Mouse (Mus musculus): ENCODE measurements at regions not wholly inside any gene's neighbourhood (a gene's known extent, or its start where the extent isn't known, plus 50 kb on each side); places are given as distances from the start of the nearest gene placed in this dataset.

GRCm38 (mm10) chr9:73355876-73356275 is 242.7 kb downstream of the Rsl24d1 start:
- Histone ChIP-seq H3K4me2 (ENCODE audit: low read depth) (no peak overlapping the region), H3K9me3 (ENCODE audit: control insufficient read depth, low read length) (no peaks in the 10 kb centered on the region), H3K4me3 (ENCODE audit: insufficient read depth in 1 of 2, low read depth in 2 of 2, low read length in 2 of 2) (no peak overlapping the region), H3K9ac (replicated peaks) (no peak overlapping the region), H3K4me1 (replicated peaks; ENCODE audit: control insufficient read depth in 2 of 2, insufficient read depth in 2 of 2, low read length in 1 of 2) (no peaks in the 10 kb centered on the region), H3K27ac (no peak overlapping the region), H3K36me3 (replicated peaks; ENCODE audit: control insufficient read depth, insufficient read depth, low read depth) (no peaks in the 10 kb centered on the region), H3K27me3 (ENCODE audit: control insufficient read depth, insufficient read depth, low read length) (no peaks in the 10 kb centered on the region)
- TF ChIP-seq CTCF (IDR thresholded peaks at IDR 0.05; ENCODE audit: low read depth) (no peak), EP300 (IDR thresholded peaks at IDR 0.05; ENCODE audit: low read depth) (no peak)
- WGBS (ENCODE audit: insufficient replicate concordance), result 57% methylated on average over 5 of the region's 5 CpGs
- DNase-seq (ENCODE audit: low read depth in 3 of 3, low spot score in 3 of 3) (no peak), ATAC-seq (ENCODE audit: insufficient read depth) (no peak)

- Histone ChIP-seq H3K4me3 (ENCODE audit: insufficient read depth in 1 of 2, low read depth in 2 of 2, low read length in 2 of 2) (no peak overlapping the region), H3K27ac (no peak overlapping the region), H3K9ac (replicated peaks) (no peak overlapping the region), H3K9me3 (ENCODE audit: control insufficient read depth, low read length) (no peaks in the 10 kb centered on the region), H3K4me2 (ENCODE audit: low read depth) (no peak overlapping the region), H3K36me3 (replicated peaks; ENCODE audit: control insufficient read depth, insufficient read depth, low read depth) (no peaks in the 10 kb centered on the region), H3K27me3 (ENCODE audit: control insufficient read depth, insufficient read depth, low read length) (no peaks in the 10 kb centered on the region), H3K4me1 (replicated peaks; ENCODE audit: control insufficient read depth in 2 of 2, insufficient read depth in 2 of 2, low read length in 1 of 2) (no peaks in the 10 kb centered on the region)
- DNase-seq (ENCODE audit: low read depth in 3 of 3, low spot score in 3 of 3), result no peak
- no peak for ATAC-seq (ENCODE audit: insufficient read depth)
- no peak for TF ChIP-seq EP300 (IDR thresholded peaks at IDR 0.05; ENCODE audit: low read depth)
- no peak for TF ChIP-seq CTCF (IDR thresholded peaks at IDR 0.05; ENCODE audit: low read depth)
- WGBS (ENCODE audit: insufficient replicate concordance), result 72% methylated on average over 6 of the region's 6 CpGs
These were observed 245.7 kb downstream of the Rsl24d1 start for GRCm38 (mm10) chr9:73358968-73359367.

GRCm38 (mm10) chr9:73380768-73381167 is 267.5 kb downstream of the Rsl24d1 start:
- no peaks in the 10 kb centered on the region for H3K9me3 ChIP-seq (ENCODE audit: control insufficient read depth, low read length)
- H3K4me1 ChIP-seq (replicated peaks; ENCODE audit: control insufficient read depth in 2 of 2, insufficient read depth in 2 of 2, low read length in 1 of 2), result peaks cover 0 to 5% of the 10 kb centered on the region in 2 experiments; a peak in 1 of 4 replicates
- peak; percentile 96 for ATAC-seq (ENCODE audit: insufficient read depth)
- H3K9ac ChIP-seq (replicated peaks), result no peak overlapping the region
- no peaks in the 10 kb centered on the region for H3K36me3 ChIP-seq (replicated peaks; ENCODE audit: control insufficient read depth, insufficient read depth, low read depth)
- DNase-seq (ENCODE audit: low read depth in 3 of 3, low spot score in 3 of 3), result peak; percentile 12 to 15 (median 13)
- no peak overlapping the region for H3K4me3 ChIP-seq (ENCODE audit: insufficient read depth in 1 of 2, low read depth in 2 of 2, low read length in 2 of 2)
- TF ChIP-seq CTCF (IDR thresholded peaks at IDR 0.05; ENCODE audit: low read depth), result no peak
- peak; percentile 87 for TF ChIP-seq EP300 (IDR thresholded peaks at IDR 0.05; ENCODE audit: low read depth)
- H3K27me3 ChIP-seq (ENCODE audit: control insufficient read depth, insufficient read depth, low read length), result no peaks in the 10 kb centered on the region
- H3K4me2 ChIP-seq (ENCODE audit: low read depth), result no peak overlapping the region
- no peak overlapping the region for H3K27ac ChIP-seq
- WGBS (ENCODE audit: insufficient replicate concordance), result 27% methylated on average over 1 of the region's 1 CpGs

GRCm38 (mm10) chr9:73392036-73392435 is 278.8 kb downstream of the Rsl24d1 start:
- DNase-seq (ENCODE audit: low read depth in 3 of 3, low spot score in 3 of 3) (no peak), ATAC-seq (ENCODE audit: insufficient read depth) (no peak)
- no peak overlapping the region for H3K9ac ChIP-seq (replicated peaks)
- H3K4me1 ChIP-seq (replicated peaks; ENCODE audit: control insufficient read depth in 2 of 2, insufficient read depth in 2 of 2, low read length in 1 of 2), result no peaks in the 10 kb centered on the region
- no peaks in the 10 kb centered on the region for H3K36me3 ChIP-seq (replicated peaks; ENCODE audit: control insufficient read depth, insufficient read depth, low read depth)
- no peaks in the 10 kb centered on the region for H3K9me3 ChIP-seq (ENCODE audit: control insufficient read depth, low read length)
- no peaks in the 10 kb centered on the region for H3K27me3 ChIP-seq (ENCODE audit: control insufficient read depth, insufficient read depth, low read length)
- TF ChIP-seq CTCF (IDR thresholded peaks at IDR 0.05; ENCODE audit: low read depth) (no peak), EP300 (IDR thresholded peaks at IDR 0.05; ENCODE audit: low read depth) (no peak)
- 59% methylated on average over 7 of the region's 7 CpGs for WGBS (ENCODE audit: insufficient replicate concordance)
- no peak overlapping the region for H3K4me3 ChIP-seq (ENCODE audit: insufficient read depth in 1 of 2, low read depth in 2 of 2, low read length in 2 of 2)
- H3K4me2 ChIP-seq (ENCODE audit: low read depth), result no peak overlapping the region
- H3K27ac ChIP-seq, result no peak overlapping the region

- WGBS (ENCODE audit: insufficient replicate concordance), result 54% methylated on average over 8 of the region's 8 CpGs
- TF ChIP-seq CTCF (IDR thresholded peaks at IDR 0.05; ENCODE audit: low read depth) (no peak), EP300 (IDR thresholded peaks at IDR 0.05; ENCODE audit: low read depth) (no peak)
- Histone ChIP-seq H3K36me3 (replicated peaks; ENCODE audit: control insufficient read depth, insufficient read depth, low read depth) (no peaks in the 10 kb centered on the region), H3K4me2 (ENCODE audit: low read depth) (no peak overlapping the region), H3K4me3 (ENCODE audit: insufficient read depth in 1 of 2, low read depth in 2 of 2, low read length in 2 of 2) (no peak overlapping the region), H3K27me3 (ENCODE audit: control insufficient read depth, insufficient read depth, low read length) (no peaks in the 10 kb centered on the region), H3K4me1 (replicated peaks; ENCODE audit: control insufficient read depth in 2 of 2, insufficient read depth in 2 of 2, low read length in 1 of 2) (no peaks in the 10 kb centered on the region), H3K27ac (no peak overlapping the region), H3K9ac (replicated peaks) (no peak overlapping the region), H3K9me3 (ENCODE audit: control insufficient read depth, low read length) (no peaks in the 10 kb centered on the region)
- no peak for DNase-seq (ENCODE audit: low read depth in 3 of 3, low spot score in 3 of 3)
- no peak for ATAC-seq (ENCODE audit: insufficient read depth)
These were observed 300.2 kb downstream of the Rsl24d1 start for GRCm38 (mm10) chr9:73413367-73413930.
